Mouse (Mus musculus) olfactory bulb, adult 2 months (tissue): ENCODE data around the gene Ppp3ca.

Experiments used
- CTCF ChIP-seq: fragments of 200-500 bp; IDR thresholded peaks from 2 replicates; pipeline ENCODE4 v1.5.1; 2012; ENCODE audit warnings: low read depth, mild to moderate bottlenecking, low read length, moderate library complexity; ENCODE audit not compliant: insufficient read depth
- POLR2A ChIP-seq: fragments of 200-500 bp; IDR thresholded peaks from 2 replicates; pipeline ENCODE4 v1.6.1; 2012; ENCODE audit warnings: mild to moderate bottlenecking, low read depth, low read length, moderate library complexity; ENCODE audit not compliant: insufficient read depth

DNA sequence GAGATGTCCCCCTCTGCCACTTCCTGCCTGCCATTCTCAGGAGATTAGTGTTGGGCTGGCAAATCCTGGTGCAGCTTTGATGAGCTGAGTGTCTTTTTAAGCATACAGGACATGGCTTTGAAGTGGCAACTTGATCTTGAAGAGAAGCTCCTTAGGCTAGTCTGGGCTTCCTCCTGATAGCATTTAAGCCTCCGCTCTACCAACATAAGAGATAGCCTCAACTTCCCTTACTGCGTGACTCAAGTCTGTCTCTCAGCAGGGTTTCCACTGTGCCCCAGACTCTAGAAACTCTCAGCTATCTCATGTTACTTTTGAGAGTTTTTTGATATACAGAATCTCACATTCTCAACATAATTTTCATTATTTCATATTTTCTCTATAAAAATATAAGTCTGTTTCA is 144.0 kb downstream of the Ppp3ca start:
- TF ChIP-seq CTCF: no peak
- TF ChIP-seq POLR2A: no peak
